Mouse (Mus musculus): Measurements from ENCODE around the gene Hnrnpa3. TPM values are rescaled to one million over a fixed set of nuclear protein-coding genes. Genes with fewer than 3 reads are reported as not detected.
"Not testable (repeated sequence)": the region's sequence is repeated elsewhere in the genome, so short reads cannot be mapped to it uniquely, and the experiment has no call there.

The Hnrnpa3 gene
- total RNA-seq (2014; fragmentation: Nextera tagmentation) (576 and 627 TPM in 2 replicates), total RNA-seq (2017) (136 and 215 TPM in 2 replicates), polyA plus RNA-seq (2012) (283 and 509 TPM in 2 replicates)

- Histone ChIP-seq H3K4me1 (ENCODE audit: insufficient read depth, low read depth, low read length) (peaks cover 26% of the 10 kb centered on the region), H3K36me3 (replicated peaks) (peaks cover 27% of the 10 kb centered on the region), H3K4me3 (ENCODE audit: low read depth, low read length) (peak within 1 kb of the TSS; percentile 89), H3K9me3 (replicated peaks) (no peaks in the 10 kb centered on the region), H3K27me3 (ENCODE audit: insufficient read depth, low read length) (no peaks in the 10 kb centered on the region)
- TF ChIP-seq POLR2AphosphoS5 (IDR thresholded peaks at IDR 0.05; ENCODE audit: insufficient replicate concordance, low read depth, low read length) = no peak
- TF ChIP-seq GATA2 (IDR thresholded peaks at IDR 0.05; ENCODE audit: borderline replicate concordance, low read depth, low read length) = no peak
- TF ChIP-seq GATA1 (IDR thresholded peaks at IDR 0.05; ENCODE audit: borderline replicate concordance, low read length) = no peak
- ATAC-seq (ENCODE audit: extremely low read depth, insufficient number of reproducible peaks, low FRiP score, poor library complexity, severe bottlenecking) = peak; percentile 86
- DNase-seq (ENCODE audit: low spot score) = peak; percentile 94
These were observed at the start of gene Hnrnpa3 for GRCm38 (mm10) chr2:75658727-75659628. TSS of gene Hnrnpa3 (plus strand) at chr2:75659261.

- no peak for DNase-seq (ENCODE audit: low spot score)
- Histone ChIP-seq H3K36me3 (replicated peaks) (no peaks in the 10 kb centered on the region), H3K9me3 (replicated peaks) (no peaks in the 10 kb centered on the region), H3K27me3 (ENCODE audit: insufficient read depth, low read length) (peaks cover 54% of the 10 kb centered on the region), H3K4me1 (ENCODE audit: insufficient read depth, low read depth, low read length) (peaks cover 8% of the 10 kb centered on the region; the same call in 1 of the 2 replicates), H3K4me3 (ENCODE audit: low read depth, low read length) (no peak overlapping the region)
- no peak for ATAC-seq (ENCODE audit: extremely low read depth, insufficient number of reproducible peaks, low FRiP score, poor library complexity, severe bottlenecking)
- TF ChIP-seq TAL1 (conservative IDR thresholded peaks at IDR 0.05; ENCODE audit: low read depth, low read length) (no peak), CTCF (IDR thresholded peaks at IDR 0.05; ENCODE audit: low read depth, low read length) (no peak), GATA1 (IDR thresholded peaks at IDR 0.05; ENCODE audit: borderline replicate concordance, low read length) (no peak), POLR2AphosphoS5 (IDR thresholded peaks at IDR 0.05; ENCODE audit: insufficient replicate concordance, low read depth, low read length) (no peak), GATA2 (IDR thresholded peaks at IDR 0.05; ENCODE audit: borderline replicate concordance, low read depth, low read length) (no peak)
These were observed 49.1 kb upstream of the Hnrnpa3 start for GRCm38 (mm10) chr2:75609971-75610370.

DNA sequence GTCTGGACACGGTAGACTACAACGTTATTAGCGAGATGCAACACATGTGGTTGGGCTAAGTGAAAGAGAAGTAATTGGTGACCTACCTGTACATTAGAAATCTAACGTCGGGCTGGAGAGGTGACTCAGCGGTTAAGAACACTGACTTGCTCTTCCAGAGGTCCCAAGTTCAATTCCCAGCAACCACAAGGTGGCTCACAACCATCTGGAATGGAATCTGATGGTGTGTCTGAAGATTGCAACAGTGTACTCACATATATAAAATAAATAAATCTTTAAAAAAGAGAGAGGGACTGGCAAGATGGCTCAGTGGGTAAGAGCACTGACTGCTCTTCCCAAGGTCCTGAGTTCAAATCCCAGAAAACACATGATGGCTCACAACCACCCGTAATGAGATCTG lies 48.5 kb upstream of the Hnrnpa3 start:
- H3K4me1 ChIP-seq (ENCODE audit: insufficient read depth, low read depth, low read length); ATAC-seq (ENCODE audit: extremely low read depth, insufficient number of reproducible peaks, low FRiP score, poor library complexity, severe bottlenecking); H3K36me3 ChIP-seq (replicated peaks); H3K4me3 ChIP-seq (ENCODE audit: low read depth, low read length); DNase-seq (ENCODE audit: low spot score); H3K9me3 ChIP-seq (replicated peaks): not testable (repeated sequence)
- peaks cover 54% of the 10 kb centered on the region for H3K27me3 ChIP-seq (ENCODE audit: insufficient read depth, low read length)

- H3K9me3 ChIP-seq (replicated peaks) = no peaks in the 10 kb centered on the region
- TF ChIP-seq TAL1 (conservative IDR thresholded peaks at IDR 0.05; ENCODE audit: low read depth, low read length) (no peak), POLR2AphosphoS5 (IDR thresholded peaks at IDR 0.05; ENCODE audit: insufficient replicate concordance, low read depth, low read length) (no peak), GATA1 (IDR thresholded peaks at IDR 0.05; ENCODE audit: borderline replicate concordance, low read length) (no peak), CTCF (IDR thresholded peaks at IDR 0.05; ENCODE audit: low read depth, low read length) (no peak), GATA2 (IDR thresholded peaks at IDR 0.05; ENCODE audit: borderline replicate concordance, low read depth, low read length) (no peak)
- H3K4me3 ChIP-seq (ENCODE audit: low read depth, low read length) = no peak overlapping the region
- peaks cover 8% of the 10 kb centered on the region; the same call in 1 of the 2 replicates for H3K4me1 ChIP-seq (ENCODE audit: insufficient read depth, low read depth, low read length)
- ATAC-seq (ENCODE audit: extremely low read depth, insufficient number of reproducible peaks, low FRiP score, poor library complexity, severe bottlenecking) = no peak
- H3K27me3 ChIP-seq (ENCODE audit: insufficient read depth, low read length) = peaks cover 53% of the 10 kb centered on the region
- H3K36me3 ChIP-seq (replicated peaks) = no peaks in the 10 kb centered on the region
- no peak for DNase-seq (ENCODE audit: low spot score)
These were observed 47.8 kb upstream of the Hnrnpa3 start for GRCm38 (mm10) chr2:75611041-75611805.

DNA sequence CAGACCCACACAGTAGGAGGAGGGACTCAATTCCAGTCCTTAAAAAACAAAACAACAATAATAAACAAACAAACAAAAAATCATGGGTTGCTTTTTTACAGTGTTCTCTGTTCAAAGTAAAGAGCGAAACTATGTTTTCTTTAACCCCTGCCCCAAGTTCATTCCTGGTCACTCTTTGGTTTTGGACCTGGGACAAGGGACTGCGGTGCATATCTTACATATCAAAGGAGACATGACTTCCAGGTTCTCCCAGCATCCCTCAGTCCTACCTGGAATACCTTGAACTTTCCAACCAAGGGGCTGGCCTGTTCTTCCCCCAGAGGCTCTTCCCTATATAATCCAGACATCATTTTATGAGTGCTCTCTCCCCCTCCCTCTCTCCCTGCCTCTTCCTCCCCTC lies 47.1 kb upstream of the Hnrnpa3 start:
- Histone ChIP-seq H3K36me3 (replicated peaks) (no peaks in the 10 kb centered on the region), H3K4me3 (ENCODE audit: low read depth, low read length) (no peak overlapping the region), H3K4me1 (ENCODE audit: insufficient read depth, low read depth, low read length) (peaks cover 8% of the 10 kb centered on the region; the same call in 1 of the 2 replicates), H3K27me3 (ENCODE audit: insufficient read depth, low read length) (peaks cover 54% of the 10 kb centered on the region), H3K9me3 (replicated peaks) (no peaks in the 10 kb centered on the region)
- TF ChIP-seq TAL1 (conservative IDR thresholded peaks at IDR 0.05; ENCODE audit: low read depth, low read length) (no peak), GATA2 (IDR thresholded peaks at IDR 0.05; ENCODE audit: borderline replicate concordance, low read depth, low read length) (no peak), POLR2AphosphoS5 (IDR thresholded peaks at IDR 0.05; ENCODE audit: insufficient replicate concordance, low read depth, low read length) (no peak)
- no peak for ATAC-seq (ENCODE audit: extremely low read depth, insufficient number of reproducible peaks, low FRiP score, poor library complexity, severe bottlenecking)
- no peak for DNase-seq (ENCODE audit: low spot score)

DNA sequence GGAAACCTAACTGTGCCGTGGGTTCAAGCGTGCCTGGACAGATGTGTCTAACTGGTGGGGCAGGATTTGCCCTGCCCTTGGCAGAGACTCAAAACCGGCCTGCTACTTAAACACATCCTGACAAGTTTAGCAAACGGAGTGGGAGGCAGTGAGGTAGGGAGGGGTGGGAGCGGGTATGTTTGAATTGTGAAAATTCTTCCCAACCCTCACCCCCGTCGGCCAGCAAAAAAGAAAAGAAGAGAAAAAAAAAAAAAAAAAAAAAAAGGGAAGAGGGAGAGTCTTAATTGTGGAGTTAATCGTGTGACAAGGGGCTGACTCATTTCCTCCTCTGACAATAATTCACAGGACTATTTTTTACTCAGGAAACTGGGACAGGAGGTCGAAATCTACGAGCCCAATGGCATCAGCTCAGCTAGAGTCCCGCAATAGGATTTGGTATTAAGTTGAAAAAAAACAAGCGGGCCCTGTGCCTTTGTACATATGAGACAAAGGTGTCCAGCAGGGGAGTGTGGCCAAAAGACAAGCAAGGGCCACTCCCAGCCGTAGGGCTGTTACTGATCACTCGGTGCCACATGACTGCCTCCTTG lies 46.0 kb upstream of the Hnrnpa3 start:
- Histone ChIP-seq H3K4me3 (ENCODE audit: low read depth, low read length) (no peak overlapping the region), H3K4me1 (ENCODE audit: insufficient read depth, low read depth, low read length) (0 out of 2 replicates have a peak, but pooled peaks cover 3% of the 10 kb centered on the region), H3K9me3 (replicated peaks) (no peaks in the 10 kb centered on the region), H3K36me3 (replicated peaks) (no peaks in the 10 kb centered on the region), H3K27me3 (ENCODE audit: insufficient read depth, low read length) (peaks cover 52% of the 10 kb centered on the region)
- no peak for DNase-seq (ENCODE audit: low spot score)
- peak; percentile 15 for ATAC-seq (ENCODE audit: extremely low read depth, insufficient number of reproducible peaks, low FRiP score, poor library complexity, severe bottlenecking)
- TF ChIP-seq POLR2AphosphoS5 (IDR thresholded peaks at IDR 0.05; ENCODE audit: insufficient replicate concordance, low read depth, low read length) (no peak), GATA2 (IDR thresholded peaks at IDR 0.05; ENCODE audit: borderline replicate concordance, low read depth, low read length) (no peak), TAL1 (conservative IDR thresholded peaks at IDR 0.05; ENCODE audit: low read depth, low read length) (no peak), GATA1 (IDR thresholded peaks at IDR 0.05; ENCODE audit: borderline replicate concordance, low read length) (no peak), CTCF (IDR thresholded peaks at IDR 0.05; ENCODE audit: low read depth, low read length) (no peak)

Data from G1E (cell line).